Mouse (Mus musculus) liver, embryonic 12.5 days (tissue): ENCODE measurements around the gene Rxfp2. TPM values are rescaled to one million over a fixed set of nuclear protein-coding genes. Genes with fewer than 3 reads are reported as not detected.
A peak's percentile ranks its signal among the peaks of the same experiment; 100 is the strongest.

Experiments
- ATAC-seq: fragments of 200-750 bp; cut with Nextera tagmentation; 2 replicates; pipeline ENCODE4 v1.8.0; 2017; ENCODE audit warnings: moderate number of reproducible peaks, mild to moderate bottlenecking, moderate library complexity
- H3K27ac ChIP-seq: fragments of 300-500 bp; sonication (generic); 2 replicates; pipeline ENCODE4 v1.5.1; 2016; ENCODE audit warnings: mild to moderate bottlenecking
- H3K27me3 ChIP-seq: fragments of 300-500 bp; sonication (generic); replicated peaks from 2 replicates; pipeline ENCODE4 v1.6.1; 2016; ENCODE audit warnings: mild to moderate bottlenecking, moderate library complexity
- H3K36me3 ChIP-seq: fragments of 300-500 bp; sonication (generic); 2 replicates; pipeline ENCODE4 v1.6.1; 2016; ENCODE audit warnings: mild to moderate bottlenecking, moderate library complexity
- H3K4me1 ChIP-seq: fragments of 300-500 bp; sonication (generic); 2 replicates; pipeline ENCODE4 v1.6.1; 2016
- H3K4me2 ChIP-seq: fragments of 300-500 bp; sonication (generic); 2 replicates; pipeline ENCODE4 v1.6.1; 2016; ENCODE audit warnings: mild to moderate bottlenecking, moderate library complexity
- H3K4me3 ChIP-seq: fragments of 300-500 bp; sonication (generic); 2 replicates; pipeline ENCODE4 v1.5.1; 2016; ENCODE audit warnings: mild to moderate bottlenecking, moderate library complexity
- H3K9ac ChIP-seq: fragments of 300-500 bp; sonication (generic); 2 replicates; pipeline ENCODE4 v1.6.1; 2016; ENCODE audit warnings: mild to moderate bottlenecking, moderate library complexity
- H3K9me3 ChIP-seq: fragments of 300-500 bp; sonication (generic); replicated peaks from 2 replicates; pipeline ENCODE4 v1.6.1; 2016; ENCODE audit warnings: mild to moderate bottlenecking, moderate library complexity
- WGBS: fragments of 180-500 bp; shearing (Covaris S2); methylation state at CpG from one replicate; pipeline ENCODE4 v1.1.7; 2016; ENCODE audit not compliant: insufficient replicate concordance; 5-methylcytosine and 5-hydroxymethylcytosine counted together
- polyA plus RNA-seq: library from polyadenylated mRNA; unstranded; fragments of >200 nt; fragmentation: Nextera tagmentation; extraction: Ambion mirVana; gene quantifications from 2 replicates; pipeline ENCODE4 v1.2.1, GENCODE M21; 2016

Rxfp2 gene
- polyA plus RNA-seq, 1 experiment from 2014 or later: 0.11 TPM

GRCm38 (mm10) chr5:150118124-150118454 is 99.6 kb downstream of the Rxfp2 start:
- peaks cover 6% of the 10 kb centered on the region; the same call in 1 of the 2 replicates for H3K27me3 ChIP-seq
- no peak overlapping the region for H3K27ac ChIP-seq
- H3K4me1 ChIP-seq: peaks cover 27% of the 10 kb centered on the region
- peak overlapping the region; percentile 72 for H3K4me3 ChIP-seq
- peak overlapping the region; percentile 91 for H3K4me2 ChIP-seq
- peaks cover 6% of the 10 kb centered on the region; the same call in 1 of the 2 replicates for H3K9me3 ChIP-seq
- no peaks in the 10 kb centered on the region for H3K36me3 ChIP-seq
- no peak for ATAC-seq
- H3K9ac ChIP-seq: no peak overlapping the region
- WGBS: 17% methylated on average over 8 of the region's 8 CpGs

GRCm38 (mm10) chr5:150118455-150119241 is 100.2 kb downstream of the Rxfp2 start, which contains the start of gene Fry:
Fry (plus strand) TSS chr5:150118645.
- H3K9me3 ChIP-seq: peaks cover 6% of the 10 kb centered on the region; the same call in 1 of the 2 replicates
- H3K4me1 ChIP-seq: peaks cover 27% of the 10 kb centered on the region
- no peaks in the 10 kb centered on the region for H3K36me3 ChIP-seq
- peak within 1 kb of the TSS; percentile 72 for H3K27ac ChIP-seq
- H3K9ac ChIP-seq: peak within 1 kb of the TSS; percentile 70
- H3K4me2 ChIP-seq: peak within 1 kb of the TSS; percentile 91
- ATAC-seq: peak; percentile 99
- H3K27me3 ChIP-seq: peaks cover 6% of the 10 kb centered on the region; the same call in 1 of the 2 replicates
- WGBS: under 1% methylated on average over 58 of the region's 68 CpGs
- peak within 1 kb of the TSS; percentile 72 for H3K4me3 ChIP-seq

GRCm38 (mm10) chr5:150120676-150121075 is 102.2 kb downstream of the Rxfp2 start:
- H3K4me2 ChIP-seq: no peak overlapping the region
- H3K9me3 ChIP-seq: peaks cover 6% of the 10 kb centered on the region; the same call in 1 of the 2 replicates
- H3K4me3 ChIP-seq: no peak overlapping the region
- H3K27ac ChIP-seq: no peak overlapping the region
- WGBS: 79% methylated on average over 8 of the region's 8 CpGs
- ATAC-seq: no peak
- H3K36me3 ChIP-seq: no peaks in the 10 kb centered on the region
- peaks cover 19% of the 10 kb centered on the region for H3K4me1 ChIP-seq
- peaks cover 6% of the 10 kb centered on the region; the same call in 1 of the 2 replicates for H3K27me3 ChIP-seq
- no peak overlapping the region for H3K9ac ChIP-seq

GRCm38 (mm10) chr5:150122095-150122494 is 103.6 kb downstream of the Rxfp2 start:
- Histone ChIP-seq H3K4me3 (no peak overlapping the region), H3K9ac (no peak overlapping the region), H3K27ac (no peak overlapping the region), H3K27me3 (peaks cover 6% of the 10 kb centered on the region; the same call in 1 of the 2 replicates), H3K4me2 (no peak overlapping the region), H3K36me3 (no peaks in the 10 kb centered on the region), H3K9me3 (peaks cover 1% of the 10 kb centered on the region; the same call in 1 of the 2 replicates), H3K4me1 (peaks cover 14% of the 10 kb centered on the region)
- WGBS: 66% methylated on average over 4 of the region's 4 CpGs
- no peak for ATAC-seq

GRCm38 (mm10) chr5:150122571-150122970 is 104.1 kb downstream of the Rxfp2 start:
- no peak for ATAC-seq
- Histone ChIP-seq H3K36me3 (no peaks in the 10 kb centered on the region), H3K27ac (no peak overlapping the region), H3K4me2 (no peak overlapping the region), H3K4me1 (peaks cover 14% of the 10 kb centered on the region), H3K27me3 (peaks cover 6% of the 10 kb centered on the region; the same call in 1 of the 2 replicates), H3K9me3 (no peaks in the 10 kb centered on the region), H3K4me3 (no peak overlapping the region), H3K9ac (no peak overlapping the region)
- WGBS: 71% methylated on average over 2 of the region's 2 CpGs

GRCm38 (mm10) chr5:150125920-150126319 is 107.4 kb downstream of the Rxfp2 start:
- Histone ChIP-seq H3K4me2 (no peak overlapping the region), H3K9me3 (no peaks in the 10 kb centered on the region), H3K27ac (no peak overlapping the region), H3K4me3 (no peak overlapping the region), H3K9ac (no peak overlapping the region), H3K27me3 (no peaks in the 10 kb centered on the region; the same call in 1 of the 2 replicates), H3K36me3 (no peaks in the 10 kb centered on the region), H3K4me1 (no peaks in the 10 kb centered on the region)
- ATAC-seq: no peak
- WGBS: 74% methylated on average over 9 of the region's 9 CpGs

GRCm38 (mm10) chr5:150128432-150128831 is 110.0 kb downstream of the Rxfp2 start:
- Histone ChIP-seq H3K4me2 (no peak overlapping the region), H3K4me3 (no peak overlapping the region), H3K27ac (no peak overlapping the region), H3K36me3 (no peaks in the 10 kb centered on the region), H3K9me3 (no peaks in the 10 kb centered on the region), H3K9ac (no peak overlapping the region), H3K27me3 (no peaks in the 10 kb centered on the region), H3K4me1 (no peaks in the 10 kb centered on the region)
- WGBS: 71% methylated on average over 8 of the region's 8 CpGs
- no peak for ATAC-seq

- no peak for ATAC-seq
- Histone ChIP-seq H3K4me1 (peaks cover 14% of the 10 kb centered on the region), H3K4me3 (no peak overlapping the region), H3K4me2 (no peak overlapping the region), H3K9ac (no peak overlapping the region), H3K27me3 (no peaks in the 10 kb centered on the region), H3K36me3 (no peaks in the 10 kb centered on the region), H3K9me3 (no peaks in the 10 kb centered on the region), H3K27ac (no peak overlapping the region)
- WGBS: 72% methylated on average over 7 of the region's 7 CpGs
These were observed 111.7 kb downstream of the Rxfp2 start for GRCm38 (mm10) chr5:150130144-150130543.

GRCm38 (mm10) chr5:150131166-150131565 is 112.7 kb downstream of the Rxfp2 start:
- Histone ChIP-seq H3K27me3 (no peaks in the 10 kb centered on the region), H3K4me2 (no peak overlapping the region), H3K9me3 (no peaks in the 10 kb centered on the region), H3K27ac (no peak overlapping the region), H3K9ac (no peak overlapping the region), H3K4me1 (peaks cover 24% of the 10 kb centered on the region), H3K4me3 (no peak overlapping the region), H3K36me3 (no peaks in the 10 kb centered on the region)
- ATAC-seq: no peak
- 84% methylated on average over 7 of the region's 7 CpGs for WGBS

Other genes with a start within 250 kb of the Rxfp2 start
- gene Fry, start 100.0 kb downstream of the Rxfp2 start, polyA plus RNA-seq: 4.0 and 4.1 TPM in 2 replicates